ENCODE assay signal across 14 mouse cellular contexts in genomic region chr5:37904683-37905352, GRCm38 (mm10).
DNase-seq lines count a peak whose midpoint lies in the region; ATAC-seq and TF ChIP-seq lines count a peak whose summit lies in the region.
"Had no signal": no experiment of that assay in that cellular context is flagged by ENCODE, and none has a peak within 500 bp of the region (broad histone marks: within the 10 kb centered on the region; RNA-seq: fewer than 3 reads in every experiment).

No protein-coding gene starts in this region.

- no peak overlapping the region for H3K4me3 ChIP-seq in kidney, embryonic 16.5 days (ENCODE audit: low read length)
- H3K4me3 ChIP-seq in testis, adult 2 months (ENCODE audit: control insufficient read depth, low read depth, low read length), result no peak overlapping the region
- H3K4me3 ChIP-seq: forebrain, embryonic 12.5 days; heart, embryonic 12.5 days; neural tube, embryonic 12.5 days had no signal

- peak; percentile 38; the same call in 1 of the 2 replicates for TF ChIP-seq CTCF in testis, adult 2 months (IDR thresholded peaks at IDR 0.05; ENCODE audit: control insufficient read depth, insufficient read depth, insufficient replicate concordance, low read depth, low read length)

- peaks cover 9% of the 10 kb centered on the region for H3K4me1 ChIP-seq in kidney, embryonic 16.5 days (ENCODE audit: insufficient read depth, low read length)
- peaks cover 14% of the 10 kb centered on the region for H3K4me1 ChIP-seq in testis, adult 2 months (ENCODE audit: control insufficient read depth, insufficient read depth, low read length)

- WGBS in kidney, embryonic 16.5 days, result 50% methylated on average over 5 of the region's 5 CpGs

- no peak overlapping the region for H3K27ac ChIP-seq in kidney, embryonic 16.5 days (ENCODE audit: low read length)
- no peak overlapping the region for H3K27ac ChIP-seq in testis, adult 2 months (ENCODE audit: control insufficient read depth, insufficient read depth, low read depth, low read length)
- H3K27ac ChIP-seq: forebrain, embryonic 12.5 days; macrophage; neural tube, embryonic 12.5 days had no signal

- 0 out of 2 replicates have a peak, but pooled peaks have one; percentile 31 for ATAC-seq in kidney, embryonic 16.5 days (ENCODE audit: low FRiP score, low TSS enrichment)
- no peak for ATAC-seq in CD4-positive, CD25-positive, alpha-beta regulatory T cell, adult 4 months
- ATAC-seq: intestine, embryonic 16.5 days had no signal

- no peak for TF ChIP-seq POLR2A in testis, adult 2 months (IDR thresholded peaks at IDR 0.05; ENCODE audit: control insufficient read depth, low read depth, low read length)

- no peak overlapping the region for H3K9ac ChIP-seq in kidney, embryonic 16.5 days (replicated peaks; ENCODE audit: low read length)
- H3K9ac ChIP-seq: forebrain, embryonic 12.5 days; heart, embryonic 12.5 days; neural tube, embryonic 12.5 days had no signal

- H3K36me3 ChIP-seq in kidney, embryonic 16.5 days (ENCODE audit: insufficient read depth, low read length), result no peaks in the 10 kb centered on the region
- no peaks in the 10 kb centered on the region for H3K36me3 ChIP-seq in testis, adult 2 months (ENCODE audit: control insufficient read depth, insufficient read depth, low read length)
- H3K36me3 ChIP-seq: forebrain, embryonic 12.5 days; heart, embryonic 12.5 days; neural tube, embryonic 12.5 days had no signal

- H3K9me3 ChIP-seq in kidney, embryonic 16.5 days (ENCODE audit: low read length), result peaks cover 5% of the 10 kb centered on the region; the same call in 1 of the 2 replicates

- peaks cover 37% of the 10 kb centered on the region for H3K27me3 ChIP-seq in kidney, embryonic 16.5 days (ENCODE audit: insufficient read depth, low read length)
- no peaks in the 10 kb centered on the region for H3K27me3 ChIP-seq in testis, adult 2 months (ENCODE audit: control insufficient read depth, insufficient read depth, low read length)

- no peak for DNase-seq in kidney, postnatal 14 days
- no peak for DNase-seq in testis, postnatal 10 days (ENCODE audit: low spot score)
- peak; percentile 45 for DNase-seq in embryo, embryonic 9.5 days (ENCODE audit: extremely low spot score)
- no peak for DNase-seq in thymus, adult 18-20 months
- DNase-seq: cerebellum, postnatal 25 days; right cerebral cortex, postnatal 4 days had no signal

- no peak overlapping the region for H3K4me2 ChIP-seq in kidney, embryonic 16.5 days (replicated peaks; ENCODE audit: low read depth, low read length)
- H3K4me2 ChIP-seq: forebrain, embryonic 12.5 days; heart, embryonic 12.5 days; neural tube, embryonic 12.5 days had no signal
